Mouse (Mus musculus) heart, embryonic 12.5 days (tissue): Measurements from ENCODE around the gene Inppl1. TPM values are rescaled to one million over a fixed set of nuclear protein-coding genes. Genes with fewer than 3 reads are reported as not detected.

Experiments used
- ATAC-seq: fragments of 200-750 bp; cut with Nextera tagmentation; 2 replicates; pipeline ENCODE4 v1.8.0; 2017; ENCODE audit warnings: moderate TSS enrichment, moderate library complexity; ENCODE audit not compliant: insufficient number of reproducible peaks, low FRiP score
- H3K27ac ChIP-seq: fragments of 300-500 bp; sonication (generic); 2 replicates; pipeline ENCODE4 v1.5.1; 2016; ENCODE audit warnings: mild to moderate bottlenecking, moderate library complexity; ENCODE audit not compliant: poor library complexity, severe bottlenecking
- H3K27me3 ChIP-seq: fragments of 300-500 bp; sonication (generic); replicated peaks from 2 replicates; pipeline ENCODE4 v1.6.1; 2016; ENCODE audit warnings: mild to moderate bottlenecking, moderate library complexity
- H3K36me3 ChIP-seq: fragments of 300-500 bp; sonication (generic); 2 replicates; pipeline ENCODE4 v1.6.1; 2016; ENCODE audit warnings: mild to moderate bottlenecking, moderate library complexity
- H3K4me1 ChIP-seq: fragments of 300-500 bp; sonication (generic); replicated peaks from 2 replicates; pipeline ENCODE4 v1.6.1; 2016; ENCODE audit warnings: mild to moderate bottlenecking
- H3K4me2 ChIP-seq: fragments of 300-500 bp; sonication (generic); 2 replicates; pipeline ENCODE4 v1.6.1; 2016; ENCODE audit warnings: mild to moderate bottlenecking, moderate library complexity
- H3K4me3 ChIP-seq: fragments of 300-500 bp; sonication (generic); 2 replicates; pipeline ENCODE4 v1.5.1; 2016; ENCODE audit warnings: mild to moderate bottlenecking
- H3K9ac ChIP-seq: fragments of 300-500 bp; sonication (generic); 2 replicates; pipeline ENCODE4 v1.6.1; 2016; ENCODE audit warnings: mild to moderate bottlenecking, moderate library complexity
- H3K9me3 ChIP-seq: fragments of 300-500 bp; sonication (generic); replicated peaks from 2 replicates; pipeline ENCODE4 v1.6.1; 2016; ENCODE audit warnings: mild to moderate bottlenecking, moderate library complexity
- WGBS: fragments of 180-500 bp; shearing (Covaris S2); methylation state at CpG from one replicate; pipeline ENCODE4 v1.1.7; 2016; 5-methylcytosine and 5-hydroxymethylcytosine counted together
- polyA plus RNA-seq: library from polyadenylated mRNA; unstranded; fragments of >200 nt; fragmentation: Nextera tagmentation; extraction: Ambion mirVana; gene quantifications from 2 replicates; pipeline ENCODE4 v1.2.1, GENCODE M21; 2016

Inppl1 gene
- 44.8 and 56.8 TPM in 2 replicates for polyA plus RNA-seq

DNA sequence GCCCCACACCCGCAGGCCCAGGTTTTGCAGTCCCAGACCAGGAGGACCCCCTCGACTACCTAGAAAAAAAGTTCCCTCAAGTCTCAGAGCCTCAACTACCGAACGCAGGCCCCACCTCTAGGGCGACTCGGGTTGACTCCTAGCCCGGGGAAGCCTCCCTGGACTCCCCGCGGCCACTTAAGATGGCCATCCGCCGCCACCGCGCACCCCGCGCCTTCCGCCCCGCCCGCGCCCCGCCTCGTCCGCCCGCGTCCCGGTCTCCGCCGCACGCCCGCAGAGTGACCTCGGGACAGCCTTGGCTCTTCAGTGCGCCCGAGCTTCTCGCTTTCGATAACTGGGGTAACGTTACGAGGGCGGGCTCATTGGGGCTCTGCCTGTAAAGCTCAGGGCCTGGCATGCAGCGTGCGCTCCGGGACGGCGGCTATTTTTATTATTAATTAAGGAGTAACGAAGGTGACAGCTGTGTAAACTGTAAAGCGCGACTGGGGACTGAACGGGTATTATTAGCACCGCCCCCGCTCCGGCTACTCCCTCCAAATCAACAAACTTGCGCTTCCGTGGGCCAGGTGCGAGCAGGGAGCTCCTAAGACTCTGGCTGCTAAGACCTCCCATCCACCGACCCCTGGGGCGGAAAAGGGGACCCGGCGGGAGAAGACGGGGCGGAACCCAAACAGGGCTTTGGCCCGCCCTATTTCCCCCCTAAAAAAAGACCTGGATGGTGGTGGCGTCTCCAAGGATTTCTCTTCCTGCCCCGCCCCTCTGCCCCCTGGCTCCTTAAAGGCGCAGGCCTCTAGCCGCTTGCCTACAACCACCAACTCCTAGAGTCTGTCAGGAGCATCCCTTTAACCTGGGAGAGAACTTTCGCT is at the start of gene Inppl1:
Gene Inppl1, minus strand, starts transcription at position 624 of the 866 bp plus-strand sequence.
- no peaks in the 10 kb centered on the region for H3K9me3 ChIP-seq
- H3K9ac ChIP-seq: peak within 1 kb of the TSS; percentile 98
- H3K27ac ChIP-seq: peak within 1 kb of the TSS; percentile 95
- peaks cover 37% of the 10 kb centered on the region for H3K4me1 ChIP-seq
- ATAC-seq: peak; percentile 79
- H3K27me3 ChIP-seq: no peaks in the 10 kb centered on the region
- H3K36me3 ChIP-seq: peaks cover 19% of the 10 kb centered on the region
- H3K4me3 ChIP-seq: peak within 1 kb of the TSS; percentile 89
- WGBS: under 1% methylated on average over 64 of the region's 64 CpGs
- peak within 1 kb of the TSS; percentile 77 for H3K4me2 ChIP-seq

DNA sequence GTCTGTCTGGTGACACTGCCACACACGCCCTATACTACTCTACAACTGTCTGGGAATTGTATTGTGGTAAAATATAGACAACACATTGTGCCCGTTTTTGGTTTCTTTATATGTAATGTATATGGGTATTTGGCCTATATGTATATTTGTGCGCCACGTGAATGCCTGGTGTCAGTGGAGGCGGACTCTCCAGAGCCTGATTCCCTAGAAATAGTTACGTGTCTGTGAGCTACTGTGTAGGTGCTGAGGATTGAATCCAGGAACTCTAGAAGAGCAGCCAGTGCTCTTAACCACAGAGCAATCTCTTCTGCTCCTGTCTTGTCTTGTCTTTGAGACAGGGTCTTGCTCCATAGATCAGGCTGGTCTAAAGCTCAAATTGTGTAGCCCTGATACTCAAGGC is 48.2 kb upstream of the Inppl1 start:
- H3K4me2 ChIP-seq: no peak overlapping the region
- peaks cover 5% of the 10 kb centered on the region; the same call in 1 of the 2 replicates for H3K27me3 ChIP-seq
- no peaks in the 10 kb centered on the region for H3K4me1 ChIP-seq
- 69% methylated on average over 6 of the region's 6 CpGs for WGBS
- H3K4me3 ChIP-seq: no peak overlapping the region
- no peaks in the 10 kb centered on the region for H3K36me3 ChIP-seq
- ATAC-seq: no peak
- no peak overlapping the region for H3K27ac ChIP-seq
- H3K9ac ChIP-seq: no peak overlapping the region
- H3K9me3 ChIP-seq: no peaks in the 10 kb centered on the region

- Histone ChIP-seq H3K27me3 (peaks cover 1% of the 10 kb centered on the region; the same call in 1 of the 2 replicates), H3K4me3 (no peak overlapping the region), H3K9me3 (no peaks in the 10 kb centered on the region), H3K9ac (no peak overlapping the region), H3K4me1 (no peaks in the 10 kb centered on the region), H3K4me2 (no peak overlapping the region), H3K27ac (no peak overlapping the region), H3K36me3 (no peaks in the 10 kb centered on the region)
- 92% methylated on average over 4 of the region's 4 CpGs for WGBS
- ATAC-seq: no peak
Observed at GRCm38 (mm10) chr7:101884160-101884559, 46.1 kb upstream of the Inppl1 start.

DNA sequence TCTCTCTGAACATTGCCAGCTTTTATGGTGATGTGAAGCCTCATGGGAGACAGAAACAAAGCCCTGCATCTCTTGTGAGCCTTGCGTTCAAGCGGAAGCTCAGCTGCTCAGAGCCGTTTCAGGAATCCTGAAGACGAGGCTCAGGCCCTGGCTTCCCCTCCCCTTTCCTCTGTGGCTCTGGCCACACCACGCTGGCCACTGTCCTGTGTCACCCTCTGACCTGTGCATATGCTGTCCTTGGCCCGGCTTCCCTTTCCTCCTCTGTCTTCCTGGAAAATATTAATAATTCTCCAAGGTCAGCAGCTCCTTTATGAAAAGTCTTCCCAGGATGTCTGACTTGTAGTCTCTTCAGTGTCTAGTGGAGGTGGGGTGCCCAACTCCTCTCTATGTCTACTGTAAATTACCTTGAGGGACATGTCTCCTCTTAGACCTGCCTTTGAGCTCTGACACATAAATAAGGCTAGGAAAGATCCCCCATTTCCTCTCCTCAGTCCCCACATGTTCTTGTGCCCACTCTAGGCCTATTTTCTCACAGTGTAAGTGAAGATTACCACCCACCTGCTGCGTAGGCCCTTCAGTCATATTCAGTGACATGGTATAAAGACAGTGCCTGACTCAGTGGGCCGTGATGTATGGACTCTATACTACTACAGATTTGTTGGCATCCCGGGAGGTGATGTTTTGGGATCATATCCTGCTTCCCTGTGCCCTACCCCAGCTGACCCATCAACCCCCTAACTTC is 44.6 kb upstream of the Inppl1 start:
- Histone ChIP-seq H3K27me3 (no peaks in the 10 kb centered on the region), H3K4me1 (no peaks in the 10 kb centered on the region), H3K36me3 (no peaks in the 10 kb centered on the region), H3K9me3 (no peaks in the 10 kb centered on the region), H3K4me2 (no peak overlapping the region), H3K9ac (no peak overlapping the region), H3K4me3 (no peak overlapping the region), H3K27ac (no peak overlapping the region)
- no peak for ATAC-seq
- 70% methylated on average over 9 of the region's 9 CpGs for WGBS

- Histone ChIP-seq H3K9me3 (no peaks in the 10 kb centered on the region), H3K27me3 (no peaks in the 10 kb centered on the region), H3K4me1 (no peaks in the 10 kb centered on the region), H3K4me2 (no peak overlapping the region), H3K27ac (no peak overlapping the region), H3K36me3 (no peaks in the 10 kb centered on the region), H3K4me3 (no peak overlapping the region), H3K9ac (no peak overlapping the region)
- WGBS: 73% methylated on average over 4 of the region's 4 CpGs
- no peak for ATAC-seq
Observed at GRCm38 (mm10) chr7:101880855-101881254, 42.8 kb upstream of the Inppl1 start.

DNA sequence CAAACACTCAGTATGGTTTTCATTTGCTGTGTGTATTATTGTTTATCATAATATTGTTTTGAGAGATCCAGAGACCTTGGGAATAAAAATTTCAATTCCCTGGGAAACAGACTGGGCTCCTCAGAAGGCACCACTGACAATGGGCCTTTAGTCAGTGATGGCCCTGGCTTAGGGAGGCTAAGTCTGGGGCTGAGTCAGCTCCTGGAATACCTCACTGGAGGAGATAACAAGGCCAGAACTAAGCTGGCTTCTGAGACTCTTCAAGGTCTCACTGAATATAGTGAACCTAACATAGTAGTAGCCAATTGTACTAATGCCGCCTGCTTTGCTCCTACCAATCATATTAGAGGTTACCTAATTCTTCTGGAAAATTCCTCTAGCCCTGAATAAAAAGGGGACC is 37.9 kb upstream of the Inppl1 start:
- Histone ChIP-seq H3K4me3 (no peak overlapping the region), H3K36me3 (no peaks in the 10 kb centered on the region), H3K9ac (no peak overlapping the region), H3K27me3 (no peaks in the 10 kb centered on the region), H3K4me2 (no peak overlapping the region), H3K27ac (no peak overlapping the region), H3K4me1 (peaks cover 13% of the 10 kb centered on the region), H3K9me3 (no peaks in the 10 kb centered on the region)
- no peak for ATAC-seq
- WGBS: 90% methylated on average over 1 of the region's 1 CpGs

GRCm38 (mm10) chr7:101871296-101871695 is 33.3 kb upstream of the Inppl1 start:
- Histone ChIP-seq H3K4me2 (no peak overlapping the region), H3K4me3 (no peak overlapping the region), H3K27me3 (no peaks in the 10 kb centered on the region), H3K9ac (no peak overlapping the region), H3K9me3 (no peaks in the 10 kb centered on the region), H3K27ac (peak overlapping the region; percentile 32), H3K4me1 (peaks cover 31% of the 10 kb centered on the region), H3K36me3 (no peaks in the 10 kb centered on the region)
- ATAC-seq: peak; percentile 70
- WGBS: 36% methylated on average over 3 of the region's 3 CpGs

GRCm38 (mm10) chr7:101870629-101871028 is 32.6 kb upstream of the Inppl1 start, which contains the start of gene Folr1:
Gene Folr1 (minus strand): TSS chr7:101870788.
- no peak for ATAC-seq
- no peak within 1 kb of the TSS for H3K9ac ChIP-seq
- H3K4me3 ChIP-seq: no peak within 1 kb of the TSS
- 70% methylated on average over 2 of the region's 2 CpGs for WGBS
- no peaks in the 10 kb centered on the region for H3K36me3 ChIP-seq
- peak within 1 kb of the TSS; percentile 32 for H3K27ac ChIP-seq
- no peak within 1 kb of the TSS for H3K4me2 ChIP-seq
- H3K4me1 ChIP-seq: peaks cover 31% of the 10 kb centered on the region
- H3K27me3 ChIP-seq: no peaks in the 10 kb centered on the region
- no peaks in the 10 kb centered on the region for H3K9me3 ChIP-seq

DNA sequence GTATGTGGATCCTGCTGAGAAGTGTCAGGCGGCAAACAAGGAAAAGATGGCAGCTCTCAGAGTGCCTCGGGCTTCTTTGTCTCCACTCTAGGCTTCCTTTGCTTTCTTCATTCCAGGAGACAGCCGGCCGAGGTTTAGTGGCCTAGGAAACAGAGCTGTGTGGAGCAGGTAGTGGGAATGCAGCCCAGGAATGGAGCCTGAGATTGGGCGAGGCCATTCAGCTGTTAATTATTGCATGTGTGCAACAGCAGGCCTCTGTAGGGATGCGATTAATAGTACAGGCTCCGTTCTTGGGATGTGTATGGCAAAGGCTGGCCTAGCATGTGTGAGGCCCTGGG is 31.1 kb upstream of the Inppl1 start:
- Histone ChIP-seq H3K9me3 (no peaks in the 10 kb centered on the region), H3K4me2 (no peak overlapping the region), H3K27me3 (no peaks in the 10 kb centered on the region), H3K27ac (peak overlapping the region; percentile 14; the same call in 1 of the 2 replicates), H3K4me1 (peaks cover 31% of the 10 kb centered on the region), H3K4me3 (no peak overlapping the region), H3K36me3 (no peaks in the 10 kb centered on the region), H3K9ac (no peak overlapping the region)
- no peak for ATAC-seq
- WGBS: 66% methylated on average over 7 of the region's 7 CpGs

DNA sequence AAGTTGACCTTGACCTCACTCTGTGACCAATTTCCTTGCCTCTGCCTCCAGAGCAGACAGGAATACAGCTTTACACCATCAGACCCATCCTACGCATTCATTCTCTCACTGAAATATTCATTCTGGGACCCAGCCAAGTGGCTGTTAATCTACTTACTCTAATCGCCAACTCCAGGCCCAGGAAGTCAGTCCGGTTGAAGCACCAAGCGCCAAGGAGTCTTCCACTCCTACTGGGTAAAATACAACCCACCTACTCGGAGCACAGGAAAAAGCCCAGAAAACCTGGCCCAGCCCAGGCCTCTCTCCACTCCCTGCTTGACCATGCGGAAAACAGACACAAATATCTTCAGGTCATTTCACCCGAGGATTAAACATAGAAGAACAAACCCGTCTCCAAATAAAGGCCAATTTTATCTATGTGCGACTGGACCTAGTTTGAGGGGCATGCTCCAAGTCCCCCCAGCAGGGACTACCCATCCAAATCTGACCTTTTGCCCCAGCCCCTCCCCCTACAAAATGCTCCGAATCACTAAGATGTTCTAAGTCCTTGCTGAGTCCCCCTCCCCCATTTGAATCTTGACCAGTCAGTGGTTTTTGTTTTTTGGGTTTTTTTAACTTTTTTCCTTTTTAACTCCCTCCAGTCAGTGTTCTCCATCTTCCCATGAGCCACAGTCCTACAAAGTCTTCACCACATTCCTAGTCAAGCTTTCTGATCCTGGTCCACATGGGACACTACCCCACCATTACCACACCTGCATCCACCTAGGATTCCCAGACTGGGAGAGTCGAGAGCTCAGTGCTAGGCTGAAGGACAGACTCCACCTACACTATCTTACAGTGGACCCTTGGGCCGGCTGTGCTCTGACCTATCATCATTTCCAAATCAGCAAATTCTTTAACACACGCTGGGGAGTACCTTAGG is 30.5 kb upstream of the Inppl1 start:
- Histone ChIP-seq H3K27ac (peak overlapping the region; percentile 14; the same call in 1 of the 2 replicates), H3K4me1 (peaks cover 31% of the 10 kb centered on the region), H3K4me2 (no peak overlapping the region), H3K9me3 (no peaks in the 10 kb centered on the region), H3K4me3 (no peak overlapping the region), H3K27me3 (no peaks in the 10 kb centered on the region), H3K36me3 (no peaks in the 10 kb centered on the region), H3K9ac (no peak overlapping the region)
- 0 out of 2 replicates have a peak, but pooled peaks have one; percentile 34 for ATAC-seq
- 58% methylated on average over 13 of the region's 13 CpGs for WGBS
